Comparison of ENCODE assay signal across 22 mouse cellular contexts in the genomic region with DNA sequence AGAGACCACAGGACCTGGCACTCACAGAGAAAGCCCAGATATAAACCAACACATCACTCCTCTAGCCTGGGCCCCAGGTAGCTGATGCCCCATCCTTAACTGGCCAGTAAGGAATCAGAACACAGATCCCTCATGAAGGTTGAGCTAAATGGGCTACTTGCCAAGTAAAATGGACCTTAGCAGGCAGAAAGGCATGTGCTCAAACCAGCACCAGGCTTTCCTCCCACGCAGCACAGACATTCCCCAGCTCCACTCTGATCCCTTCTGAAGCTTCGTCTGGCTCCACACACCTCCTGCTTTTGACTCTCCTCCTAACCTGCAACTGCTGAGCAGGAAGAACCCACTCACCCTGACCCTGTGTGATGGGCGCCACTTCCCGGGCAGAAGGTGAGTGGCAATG.
"Had no signal": no experiment of that assay in that cellular context is flagged by ENCODE, and none has a peak within 500 bp of the region (broad histone marks: within the 10 kb centered on the region; RNA-seq: fewer than 3 reads in every experiment).

No protein-coding gene starts in this region.

- H3K27ac ChIP-seq: heart, adult 2 months; heart, embryonic 13.5 days; heart, embryonic 15.5 days; hindbrain, embryonic 13.5 days; hindbrain, embryonic 15.5 days; hindbrain, postnatal 0 days; kidney, embryonic 15.5 days; left cerebral cortex, adult 2 months; limb, embryonic 13.5 days; limb, embryonic 15.5 days; liver, embryonic 12.5 days; liver, embryonic 14.5 days had no signal

- ATAC-seq: hindbrain, postnatal 0 days; intestine, embryonic 16.5 days; liver, embryonic 12.5 days had no signal

- H3K27me3 ChIP-seq: heart, embryonic 13.5 days; heart, embryonic 15.5 days; hindbrain, embryonic 13.5 days; hindbrain, embryonic 15.5 days; kidney, embryonic 15.5 days; limb, embryonic 13.5 days; limb, embryonic 15.5 days; liver, embryonic 12.5 days had no signal

- H3K4me3 ChIP-seq: heart, adult 2 months; heart, embryonic 13.5 days; heart, embryonic 15.5 days; hindbrain, embryonic 13.5 days; hindbrain, embryonic 15.5 days; kidney, embryonic 15.5 days; left cerebral cortex, adult 2 months; limb, embryonic 13.5 days; limb, embryonic 15.5 days; liver, embryonic 12.5 days had no signal

- H3K9me3 ChIP-seq: heart, embryonic 13.5 days; heart, embryonic 15.5 days; hindbrain, embryonic 13.5 days; hindbrain, embryonic 15.5 days; kidney, embryonic 15.5 days; limb, embryonic 13.5 days; limb, embryonic 15.5 days; liver, embryonic 12.5 days had no signal

- DNase-seq: gastrocnemius, postnatal 14 days; gastrocnemius, postnatal 36 days; heart, adult 11 months; heart, adult 2 months; heart, postnatal 14 days; heart, postnatal 36 days; kidney, adult 11 months; kidney, adult 9 months; kidney, postnatal 10 days; kidney, postnatal 36 days had no signal
